Mouse (Mus musculus) lung, embryonic 14.5 days (tissue): ENCODE data around the gene Pik3ap1. TPM values are rescaled to one million over a fixed set of nuclear protein-coding genes. Genes with fewer than 3 reads are reported as not detected.

Experiments used
- ATAC-seq: fragments of 200-750 bp; cut with Nextera tagmentation; 2 replicates; pipeline ENCODE4 v1.8.0; 2017; ENCODE audit warnings: mild to moderate bottlenecking, moderate TSS enrichment, moderate library complexity; ENCODE audit not compliant: insufficient read depth
- DNase-seq: peaks from one replicate; pipeline ENCODE4 v3.0.0-alpha.2; 2015
- H3K27ac ChIP-seq: fragments of 300-500 bp; sonication (generic); 2 replicates; pipeline ENCODE4 v1.5.1; 2014; ENCODE audit warnings: low read depth, mild to moderate bottlenecking, moderate library complexity
- H3K27me3 ChIP-seq: fragments of 300-500 bp; sonication (generic); 2 replicates; pipeline ENCODE4 v1.6.1; 2014; ENCODE audit warnings: low read length, control low read depth; ENCODE audit not compliant: insufficient read depth
- H3K36me3 ChIP-seq: fragments of 300-500 bp; sonication (generic); 2 replicates; pipeline ENCODE4 v1.6.1; 2014; ENCODE audit warnings: control low read depth; ENCODE audit not compliant: insufficient read depth
- H3K4me1 ChIP-seq: fragments of 300-500 bp; sonication (generic); 2 replicates; pipeline ENCODE4 v1.6.1; 2014; ENCODE audit warnings: antibody characterized with exemption, control low read depth; ENCODE audit not compliant: insufficient read depth
- H3K4me2 ChIP-seq: fragments of 300-500 bp; sonication (generic); 2 replicates; pipeline ENCODE4 v1.6.1; 2014; ENCODE audit warnings: mild to moderate bottlenecking
- H3K4me3 ChIP-seq: fragments of 300-500 bp; sonication (generic); 2 replicates; pipeline ENCODE4 v1.5.1; 2014; ENCODE audit warnings: low read depth, low read length
- H3K9ac ChIP-seq: fragments of 300-500 bp; sonication (generic); 2 replicates; pipeline ENCODE4 v1.6.1; 2014
- H3K9me3 ChIP-seq: fragments of 300-500 bp; sonication (generic); 2 replicates; pipeline ENCODE4 v1.6.1; 2016; ENCODE audit warnings: low read depth, low read length, control low read depth
- CTCF ChIP-seq: IDR thresholded peaks from 2 replicates; pipeline ENCODE4 v1.5.1; 2016; ENCODE audit warnings: antibody characterized with exemption, low read depth
- WGBS: fragments of 180-500 bp; shearing (Covaris S2); extraction: QIAGEN DNeasy Blood & Tissue Kit; methylation state at CpG from one replicate; pipeline ENCODE4 v1.1.7; 2014; 5-methylcytosine and 5-hydroxymethylcytosine counted together
- polyA plus RNA-seq: library from polyadenylated mRNA; unstranded; fragments of >200 nt; fragmentation: Nextera tagmentation; extraction: Ambion mirVana; gene quantifications from 2 replicates; pipeline ENCODE4 v1.2.1, GENCODE M21; 2014

Pik3ap1 gene
- polyA plus RNA-seq, 1 experiment from 2014 or later = 2.7 TPM

DNA sequence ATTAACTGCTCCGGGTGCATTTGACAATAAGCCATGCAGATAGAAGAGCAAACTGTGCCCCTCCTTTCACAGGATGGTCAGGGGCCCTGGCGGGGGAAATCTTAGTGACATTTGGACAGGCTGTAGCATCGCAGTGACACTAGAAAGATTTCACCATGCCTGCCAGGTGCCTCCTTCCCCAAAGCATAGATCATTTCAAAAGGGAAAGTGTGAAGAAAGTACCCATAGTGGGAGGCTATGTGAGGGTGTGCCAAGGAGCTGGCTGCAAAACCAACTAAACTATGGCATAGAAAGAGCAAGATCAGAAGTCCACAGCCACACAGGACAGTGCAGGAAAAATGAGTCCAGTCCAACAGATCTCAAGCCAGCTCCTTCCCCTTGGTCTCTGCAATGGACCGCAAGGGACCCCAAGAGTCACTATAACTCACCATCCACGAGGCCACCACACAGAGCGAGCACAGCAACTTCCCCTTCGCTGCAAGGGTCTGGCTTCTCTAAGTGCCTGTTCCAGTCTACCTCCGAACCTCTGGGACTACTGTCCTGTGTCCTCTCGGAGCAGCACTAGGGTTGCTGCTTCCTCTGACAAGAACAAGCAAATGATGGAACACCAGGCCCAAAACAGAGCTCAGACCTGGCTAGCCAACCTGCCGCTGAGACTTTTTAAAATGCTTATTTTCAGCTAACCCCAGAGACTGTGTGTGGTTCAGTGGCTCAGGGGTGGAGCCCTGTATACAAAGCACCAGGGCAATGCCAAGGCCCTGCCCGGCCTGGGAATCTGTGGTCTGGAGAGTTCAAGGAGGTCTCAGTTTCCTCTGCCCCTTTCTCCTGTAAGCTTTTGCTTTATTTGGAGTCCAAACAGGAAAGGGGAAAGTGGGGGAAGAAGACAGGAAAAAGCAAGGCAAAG lies 15.1 kb downstream of the Pik3ap1 start:
- 73% methylated on average over 11 of the region's 11 CpGs for WGBS
- DNase-seq (no peak), ATAC-seq (no peak)
- Histone ChIP-seq H3K36me3 (no peaks in the 10 kb centered on the region), H3K4me2 (no peak overlapping the region), H3K27ac (no peak overlapping the region), H3K4me3 (no peak overlapping the region), H3K9me3 (no peaks in the 10 kb centered on the region), H3K4me1 (no peaks in the 10 kb centered on the region), H3K9ac (no peak overlapping the region), H3K27me3 (no peaks in the 10 kb centered on the region)
- TF ChIP-seq CTCF = no peak

DNA sequence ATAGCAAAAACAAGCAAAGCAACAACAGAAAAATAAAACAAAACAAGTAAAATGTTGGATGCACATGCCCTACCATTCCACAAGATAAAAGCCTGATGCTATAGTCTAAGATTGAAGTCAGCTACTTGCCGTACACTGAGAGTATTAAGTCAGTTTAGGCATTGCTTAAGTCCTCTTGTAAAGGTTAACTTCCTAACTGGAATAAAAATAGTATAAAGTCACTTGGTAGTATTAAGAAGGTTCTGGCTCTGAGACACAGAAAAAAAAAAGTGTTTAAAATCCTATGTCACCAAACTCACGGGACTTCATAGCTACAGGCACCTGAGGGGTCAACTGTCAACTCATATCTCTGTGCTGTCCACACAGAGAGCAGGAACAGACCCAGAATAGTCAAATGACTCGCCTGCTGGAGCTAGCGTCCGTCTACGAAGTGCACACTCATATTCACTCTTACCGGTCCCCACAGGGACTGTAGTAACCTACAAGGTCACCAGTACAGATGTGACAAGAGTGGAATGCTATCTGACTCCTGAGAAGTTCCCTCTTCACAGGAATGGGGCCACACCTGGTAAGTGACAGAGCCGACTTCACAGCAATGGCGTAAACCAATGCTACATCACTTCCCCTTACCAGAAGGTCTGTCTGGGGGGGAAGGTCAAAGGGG lies 17.9 kb downstream of the Pik3ap1 start:
- ATAC-seq (no peak), DNase-seq (no peak)
- no peak overlapping the region for H3K4me2 ChIP-seq
- H3K27me3 ChIP-seq = no peaks in the 10 kb centered on the region
- WGBS = 58% methylated on average over 9 of the region's 9 CpGs
- H3K4me3 ChIP-seq = no peak overlapping the region
- H3K36me3 ChIP-seq = no peaks in the 10 kb centered on the region
- no peak overlapping the region for H3K27ac ChIP-seq
- H3K9ac ChIP-seq = no peak overlapping the region
- TF ChIP-seq CTCF = no peak
- no peaks in the 10 kb centered on the region for H3K9me3 ChIP-seq
- no peaks in the 10 kb centered on the region for H3K4me1 ChIP-seq

DNA sequence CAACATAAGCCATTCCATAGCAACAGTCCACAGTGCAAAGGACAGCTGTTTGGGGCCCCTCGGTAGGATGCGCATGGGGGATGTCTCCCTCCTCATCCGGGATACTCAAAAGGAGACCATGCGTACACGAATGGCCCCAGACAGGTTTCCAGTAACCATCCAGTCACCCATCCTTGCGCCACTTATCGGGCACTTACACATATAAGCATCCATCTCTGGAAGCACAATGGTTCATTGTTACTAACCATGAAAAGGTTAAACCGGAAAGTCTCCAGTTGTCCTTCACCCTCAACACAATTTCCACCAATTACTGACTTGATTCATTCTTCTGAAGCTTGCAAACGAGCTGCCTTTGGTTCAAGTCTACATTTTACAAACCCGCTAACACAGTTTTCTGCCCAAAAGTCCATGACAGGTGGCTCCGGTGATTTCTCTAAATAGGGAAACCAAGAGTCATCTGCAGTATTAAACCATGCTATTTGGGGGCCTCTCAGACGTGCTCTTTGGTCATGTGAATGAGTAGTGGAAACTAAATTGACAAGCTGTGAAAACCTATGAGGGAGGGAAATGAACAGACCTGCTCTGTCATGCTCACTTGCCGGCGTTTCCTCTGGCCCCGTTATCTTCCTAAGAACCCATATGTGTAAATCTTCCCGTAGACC lies 18.6 kb downstream of the Pik3ap1 start:
- ATAC-seq (no peak), DNase-seq (no peak)
- Histone ChIP-seq H3K36me3 (no peaks in the 10 kb centered on the region), H3K9me3 (no peaks in the 10 kb centered on the region), H3K4me2 (no peak overlapping the region), H3K27ac (no peak overlapping the region), H3K4me1 (no peaks in the 10 kb centered on the region), H3K4me3 (no peak overlapping the region), H3K27me3 (no peaks in the 10 kb centered on the region), H3K9ac (no peak overlapping the region)
- 80% methylated on average over 16 of the region's 16 CpGs for WGBS
- TF ChIP-seq CTCF = no peak

DNA sequence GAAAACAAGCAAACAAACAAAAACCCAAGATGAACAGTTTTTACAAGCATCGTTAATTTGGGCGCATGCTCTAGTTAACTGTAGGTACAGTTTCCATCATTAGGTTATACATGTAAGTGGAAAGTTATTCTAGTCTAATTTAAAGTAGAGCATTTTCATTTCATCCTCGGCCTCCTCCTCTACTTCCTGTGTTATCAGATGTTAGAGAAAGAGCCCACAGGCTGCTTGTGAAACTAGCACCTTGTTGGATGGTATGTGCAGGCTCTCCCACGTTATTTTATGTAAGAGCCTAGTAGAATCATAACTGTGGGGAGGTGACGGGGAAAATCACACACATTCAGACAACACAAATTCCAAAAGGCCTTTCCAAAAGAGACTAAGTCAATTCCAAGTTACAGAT lies 19.3 kb downstream of the Pik3ap1 start:
- WGBS = 84% methylated on average over 5 of the region's 5 CpGs
- no peak for ATAC-seq

DNA sequence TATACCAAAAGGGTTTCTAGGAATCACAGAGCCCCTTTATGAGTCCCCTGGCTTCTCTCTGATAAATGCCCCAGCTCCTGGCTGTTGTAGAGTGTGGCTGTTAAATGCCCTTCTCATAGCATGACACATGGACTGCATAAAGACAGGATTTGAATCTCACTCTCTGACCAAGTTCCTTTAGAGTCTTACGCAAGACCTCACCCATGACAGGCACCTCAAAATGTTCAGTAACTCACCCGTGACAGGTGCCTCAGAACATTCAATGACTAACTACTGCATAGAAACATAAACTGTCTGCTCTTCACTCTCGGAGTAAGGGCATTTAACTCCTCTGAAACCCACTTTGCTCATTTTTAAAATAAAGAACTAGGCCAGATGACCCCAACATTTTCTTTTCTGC lies 20.4 kb downstream of the Pik3ap1 start:
- H3K36me3 ChIP-seq = no peaks in the 10 kb centered on the region
- ATAC-seq (no peak), DNase-seq (no peak)
- H3K4me3 ChIP-seq = no peak overlapping the region
- no peak overlapping the region for H3K27ac ChIP-seq
- WGBS = 77% methylated on average over 3 of the region's 3 CpGs
- H3K4me2 ChIP-seq = no peak overlapping the region
- H3K4me1 ChIP-seq = no peaks in the 10 kb centered on the region
- H3K9me3 ChIP-seq = no peaks in the 10 kb centered on the region
- no peak for TF ChIP-seq CTCF
- H3K27me3 ChIP-seq = no peaks in the 10 kb centered on the region
- no peak overlapping the region for H3K9ac ChIP-seq

More for the DNA sequence above, 19.3 kb downstream of the Pik3ap1 start:
- H3K4me2 ChIP-seq = no peak overlapping the region
- no peaks in the 10 kb centered on the region for H3K4me1 ChIP-seq
- no peaks in the 10 kb centered on the region for H3K27me3 ChIP-seq
- H3K9ac ChIP-seq = no peak overlapping the region
- no peak for DNase-seq
- H3K36me3 ChIP-seq = no peaks in the 10 kb centered on the region
- TF ChIP-seq CTCF = no peak
- H3K4me3 ChIP-seq = no peak overlapping the region
- H3K27ac ChIP-seq = no peak overlapping the region
- no peaks in the 10 kb centered on the region for H3K9me3 ChIP-seq

DNA sequence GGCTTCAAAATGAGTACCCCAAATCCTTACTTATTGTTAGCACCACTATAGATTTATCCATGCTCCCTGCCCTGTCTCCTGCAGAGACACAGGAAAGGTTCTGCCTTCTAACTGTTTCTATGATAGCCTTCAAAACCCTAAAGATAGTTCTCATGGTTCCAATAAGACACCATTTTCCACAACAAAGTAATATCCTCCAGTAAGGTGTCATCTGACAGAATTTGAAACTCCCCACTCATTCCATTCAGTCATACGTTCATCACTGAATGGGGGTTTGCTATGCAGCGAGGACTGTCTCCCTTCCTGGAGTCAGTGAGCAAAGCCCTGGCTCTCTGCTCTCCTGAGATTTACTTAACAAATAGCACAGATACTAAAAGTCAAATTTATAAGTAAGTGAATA lies 21.9 kb downstream of the Pik3ap1 start:
- H3K9ac ChIP-seq = no peak overlapping the region
- no peak overlapping the region for H3K4me2 ChIP-seq
- no peak overlapping the region for H3K27ac ChIP-seq
- no peak for TF ChIP-seq CTCF
- H3K4me1 ChIP-seq = no peaks in the 10 kb centered on the region
- WGBS = 68% methylated on average over 2 of the region's 2 CpGs
- H3K4me3 ChIP-seq = no peak overlapping the region
- ATAC-seq (no peak), DNase-seq (no peak)
- no peaks in the 10 kb centered on the region for H3K27me3 ChIP-seq
- no peaks in the 10 kb centered on the region for H3K9me3 ChIP-seq
- H3K36me3 ChIP-seq = no peaks in the 10 kb centered on the region

DNA sequence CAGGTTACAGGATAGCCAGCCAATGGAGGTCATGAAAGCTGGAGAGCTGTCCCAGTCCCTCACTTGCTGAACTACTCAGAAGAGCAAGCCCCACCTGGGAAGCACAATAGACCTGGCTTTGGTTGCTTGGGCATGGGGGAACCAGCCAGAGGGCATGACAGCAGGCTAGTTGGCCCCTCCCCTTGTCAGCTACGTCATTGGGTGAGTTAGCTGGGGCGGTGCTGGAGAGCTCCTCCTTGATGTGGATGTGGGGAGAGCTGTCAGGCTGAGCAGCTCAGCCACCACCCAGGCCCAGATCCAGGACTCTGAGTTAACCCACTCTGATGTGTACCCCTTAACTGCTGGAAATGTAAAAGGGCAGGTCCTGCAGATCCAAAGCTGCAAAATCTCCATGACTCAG lies 24.4 kb downstream of the Pik3ap1 start:
- TF ChIP-seq CTCF = no peak

More for the DNA sequence above, 24.4 kb downstream of the Pik3ap1 start:
- Histone ChIP-seq H3K9ac (no peak overlapping the region), H3K9me3 (no peaks in the 10 kb centered on the region), H3K36me3 (no peaks in the 10 kb centered on the region), H3K27ac (no peak overlapping the region), H3K4me2 (no peak overlapping the region), H3K27me3 (no peaks in the 10 kb centered on the region), H3K4me1 (no peaks in the 10 kb centered on the region), H3K4me3 (no peak overlapping the region)
- 4% methylated on average over 2 of the region's 2 CpGs for WGBS
- DNase-seq = no peak
- ATAC-seq = no peak
